Mouse (Mus musculus) CD4-positive, CD25-positive, alpha-beta regulatory T cell, adult 2 months (primary cell): ENCODE measurements around the gene 2700049A03Rik.

ENCODE experiments used
- DNase-seq: peaks from one replicate; pipeline ENCODE4 v3.0.0-alpha.2; 2012; ENCODE audit warnings: low read depth, low spot score

2700049A03Rik gene

GRCm38 (mm10) chr12:71183736-71184135, 47.1 kb downstream of the 2700049A03Rik start:
- no peak for DNase-seq

- DNase-seq, result no peak
Measured at GRCm38 (mm10) chr12:71184396-71184795, 47.7 kb downstream of the 2700049A03Rik start.

GRCm38 (mm10) chr12:71192705-71193104, 56.1 kb downstream of the 2700049A03Rik start:
- peak; percentile 10 for DNase-seq

- no peak for DNase-seq
Measured at GRCm38 (mm10) chr12:71197671-71198070, 61.0 kb downstream of the 2700049A03Rik start.

- no peak for DNase-seq
Measured at GRCm38 (mm10) chr12:71201753-71202152, 65.1 kb downstream of the 2700049A03Rik start.

GRCm38 (mm10) chr12:71204303-71204702, 67.7 kb downstream of the 2700049A03Rik start:
- DNase-seq, result no peak

- no peak for DNase-seq
Measured at GRCm38 (mm10) chr12:71217191-71217590, 80.5 kb downstream of the 2700049A03Rik start.

GRCm38 (mm10) chr12:71217866-71218522, 81.3 kb downstream of the 2700049A03Rik start:
- no peak for DNase-seq

GRCm38 (mm10) chr12:71222761-71223160, 86.1 kb downstream of the 2700049A03Rik start:
- no peak for DNase-seq

- no peak for DNase-seq
Measured at GRCm38 (mm10) chr12:71227769-71228168, 91.1 kb downstream of the 2700049A03Rik start.

GRCm38 (mm10) chr12:71228925-71229649, 92.4 kb downstream of the 2700049A03Rik start:
- peak; percentile 5 for DNase-seq

GRCm38 (mm10) chr12:71231561-71231960, 94.9 kb downstream of the 2700049A03Rik start:
- DNase-seq, result peak; percentile 16

- DNase-seq, result no peak
Measured at GRCm38 (mm10) chr12:71233426-71233825, 96.8 kb downstream of the 2700049A03Rik start.

- DNase-seq, result no peak
Measured at GRCm38 (mm10) chr12:71237074-71237473, 100.4 kb downstream of the 2700049A03Rik start.

GRCm38 (mm10) chr12:71242791-71243190, 106.1 kb downstream of the 2700049A03Rik start:
- DNase-seq, result no peak

GRCm38 (mm10) chr12:71244766-71245390, 108.2 kb downstream of the 2700049A03Rik start:
- no peak for DNase-seq

GRCm38 (mm10) chr12:71247191-71247590, 110.5 kb downstream of the 2700049A03Rik start:
- no peak for DNase-seq

GRCm38 (mm10) chr12:71249348-71249747, 112.7 kb downstream of the 2700049A03Rik start:
- no peak for DNase-seq

GRCm38 (mm10) chr12:71252509-71253167, 116.0 kb downstream of the 2700049A03Rik start:
- no peak for DNase-seq

- DNase-seq, result no peak
Measured at GRCm38 (mm10) chr12:71254779-71255178, 118.1 kb downstream of the 2700049A03Rik start.

GRCm38 (mm10) chr12:71258196-71258920, 121.7 kb downstream of the 2700049A03Rik start:
- DNase-seq, result no peak
